8 mouse cellular contexts compared by ENCODE assay signal in genomic region chr13:114791511-114791910, GRCm38 (mm10). TPM values are rescaled to one million over a fixed set of nuclear protein-coding genes. Genes with fewer than 3 reads are reported as not detected.
DNase-seq lines count a peak whose midpoint lies in the region; TF ChIP-seq lines count a peak whose summit lies in the region.

No protein-coding gene starts in this region.

- no peak for DNase-seq in gastrocnemius, adult 2 months
- DNase-seq in gastrocnemius, postnatal 25 days = no peak
- DNase-seq in left cerebral cortex, adult 2 months (ENCODE audit: extremely low spot score in 1 of 2, low spot score in 2 of 2) = no peak
- no peak for DNase-seq in left cerebral cortex, adult 11 months (ENCODE audit: low spot score)
- DNase-seq in MEL-GATA-1-ER (ENCODE audit: extremely low read depth, low read depth) = peak; percentile 11
- peak; percentile 42 for DNase-seq in induced T-regulatory cell, adult 2 months (ENCODE audit: low read depth)
- no peak for DNase-seq in neural tube, embryonic 10.5 days (ENCODE audit: extremely low spot score, low spot score)
- no peak for DNase-seq in cerebellum, postnatal 4 days (ENCODE audit: low spot score in 2 of 2)

- intact Hi-C loops in gastrocnemius, adult 2 months (cut with DNase I) = loop anchor here (10.0 kb wide), 1 partner anchor 717 kb away; no protein-coding TSS in a partner anchor
- intact Hi-C loops in left cerebral cortex, adult 2 months (cut with DNase I) = loop anchor here (5.0 to 10.0 kb wide), 2 partner anchors 717 to 799 kb away; no protein-coding TSS in a partner anchor

- no peak overlapping the region for H3K4me3 ChIP-seq in gastrocnemius, adult 2 months
- H3K4me3 ChIP-seq in left cerebral cortex, adult 2 months = no peak overlapping the region

- TF ChIP-seq CTCF in gastrocnemius, adult 2 months (IDR thresholded peaks at IDR 0.05) = peak; percentile 61
- peak; percentile 62 for TF ChIP-seq CTCF in left cerebral cortex, adult 2 months (IDR thresholded peaks at IDR 0.05)

- H3K27ac ChIP-seq in gastrocnemius, adult 2 months = no peak overlapping the region
- no peak overlapping the region for H3K27ac ChIP-seq in left cerebral cortex, adult 2 months

RNA-seq across cellular contexts. Expression of gene Mocs2, which starts 26.5 kb away (rescaled TPM):
- total RNA-seq in gastrocnemius, adult 2 months (2021) = 10 to 100 TPM; 45.7 to 51.6 TPM
- total RNA-seq in gastrocnemius, postnatal 25 days (2021) = 10 to 100 TPM; 45.8 to 68.3 TPM
- 10 to 100 TPM; 70.6 to 78.0 TPM for total RNA-seq in left cerebral cortex, adult 2 months (2021)

Comparison
In these comparisons a context has a peak if more than half of its experiments do, and no peak if none do; other contexts are left out.
1. DNase-seq: peak in MEL-GATA-1-ER (single experiment) and induced T-regulatory cell, adult 2 months (single experiment); none in gastrocnemius, adult 2 months (single experiment), gastrocnemius, postnatal 25 days (single experiment), left cerebral cortex, adult 2 months (0 of 2), left cerebral cortex, adult 11 months (single experiment), neural tube, embryonic 10.5 days (single experiment) and cerebellum, postnatal 4 days (0 of 2).